Mouse (Mus musculus) limb, embryonic 15.5 days (tissue): Measurements from ENCODE around the gene Tmtc2. TPM values are rescaled to one million over a fixed set of nuclear protein-coding genes. Genes with fewer than 3 reads are reported as not detected.

Experiments
- ATAC-seq: fragments of 200-750 bp; cut with Nextera tagmentation; 2 replicates; pipeline ENCODE4 v1.8.0; 2017; ENCODE audit warnings: low read depth, moderate TSS enrichment; ENCODE audit not compliant: insufficient number of reproducible peaks, low FRiP score, low TSS enrichment
- H3K27ac ChIP-seq: fragments of 300-500 bp; sonication (generic); 2 replicates; pipeline ENCODE4 v1.5.1; 2015; ENCODE audit warnings: moderate library complexity, mild to moderate bottlenecking, inconsistent platforms
- H3K27me3 ChIP-seq: fragments of 300-500 bp; sonication (generic); 2 replicates; pipeline ENCODE4 v1.6.1; 2015; ENCODE audit warnings: inconsistent platforms
- H3K36me3 ChIP-seq: fragments of 300-500 bp; sonication (generic); 2 replicates; pipeline ENCODE4 v1.6.1; 2015; ENCODE audit warnings: inconsistent platforms
- H3K4me1 ChIP-seq: fragments of 300-500 bp; sonication (generic); 2 replicates; pipeline ENCODE4 v1.6.1; 2015; ENCODE audit warnings: inconsistent platforms
- H3K4me2 ChIP-seq: fragments of 300-500 bp; sonication (generic); 2 replicates; pipeline ENCODE4 v1.6.1; 2015; ENCODE audit warnings: mild to moderate bottlenecking, inconsistent platforms
- H3K4me3 ChIP-seq: fragments of 300-500 bp; sonication (generic); 2 replicates; pipeline ENCODE4 v1.5.1; 2015; ENCODE audit warnings: mild to moderate bottlenecking, inconsistent platforms
- H3K9ac ChIP-seq: fragments of 300-500 bp; sonication (generic); 2 replicates; pipeline ENCODE4 v1.6.1; 2015; ENCODE audit warnings: inconsistent platforms
- H3K9me3 ChIP-seq: fragments of 300-500 bp; sonication (generic); 2 replicates; pipeline ENCODE4 v1.6.1; 2016; ENCODE audit warnings: inconsistent platforms
- WGBS: fragments of 180-500 bp; shearing (Covaris S2); methylation state at CpG from one replicate; pipeline ENCODE4 v1.1.7; 2015; 5-methylcytosine and 5-hydroxymethylcytosine counted together
- polyA plus RNA-seq: library from polyadenylated mRNA; unstranded; fragments of >200 nt; fragmentation: Nextera tagmentation; extraction: Ambion mirVana; gene quantifications from 2 replicates; pipeline ENCODE4 v1.2.1, GENCODE M21; 2015

The Tmtc2 gene
- polyA plus RNA-seq, 1 experiment from 2014 or later, result 22.0 TPM

DNA sequence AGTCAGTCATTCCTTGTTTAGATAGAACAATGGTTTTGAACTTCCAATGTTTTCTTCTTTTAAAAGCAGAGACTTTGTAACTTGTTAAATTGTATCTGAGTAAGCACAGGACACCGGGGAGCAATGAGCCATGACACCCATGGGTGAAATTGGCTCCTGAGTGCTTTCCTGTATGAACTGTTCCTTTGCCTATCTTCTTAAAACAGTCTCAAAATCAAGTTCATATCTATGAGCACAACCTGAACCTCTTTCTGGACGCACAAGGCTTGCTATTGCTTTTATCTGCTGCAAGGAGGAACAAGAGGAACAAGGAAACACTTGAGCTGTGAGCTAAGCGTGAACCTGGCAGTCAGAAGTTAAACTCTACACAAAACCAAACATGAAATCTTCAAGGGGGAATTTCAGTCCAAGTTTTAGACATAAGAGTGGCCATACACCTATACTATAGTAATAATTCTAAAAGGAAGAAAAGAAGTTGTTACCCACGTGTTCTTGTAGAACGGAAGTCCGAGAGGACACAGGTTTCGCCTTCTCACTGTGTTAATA is 60.4 kb downstream of the Tmtc2 start:
- WGBS, result 90% methylated on average over 7 of the region's 7 CpGs
- no peak overlapping the region for H3K9ac ChIP-seq
- no peaks in the 10 kb centered on the region for H3K27me3 ChIP-seq
- H3K9me3 ChIP-seq, result no peaks in the 10 kb centered on the region
- H3K4me3 ChIP-seq, result no peak overlapping the region
- H3K4me2 ChIP-seq, result no peak overlapping the region
- no peak overlapping the region for H3K27ac ChIP-seq
- H3K4me1 ChIP-seq, result peaks cover 8% of the 10 kb centered on the region
- no peak for ATAC-seq
- H3K36me3 ChIP-seq, result no peaks in the 10 kb centered on the region

DNA sequence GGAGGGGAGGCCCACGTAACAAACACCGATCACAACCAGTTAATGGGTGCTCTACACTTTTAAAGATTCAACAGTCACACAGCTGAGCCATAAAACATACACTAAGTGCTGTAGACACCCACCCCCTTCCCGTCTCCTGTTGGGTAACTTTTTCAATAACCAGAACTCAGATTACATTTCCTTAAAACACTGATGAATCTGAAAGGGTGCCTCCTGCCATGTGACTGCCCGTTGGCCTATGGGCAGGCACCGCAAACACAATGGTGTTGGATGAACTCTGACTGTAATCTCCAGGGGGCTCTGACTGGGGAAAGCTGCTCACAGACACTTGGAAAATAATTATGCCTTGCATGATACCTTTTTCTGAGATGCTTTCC is 64.4 kb downstream of the Tmtc2 start:
- Histone ChIP-seq H3K27ac (no peak overlapping the region), H3K27me3 (no peaks in the 10 kb centered on the region), H3K4me2 (peak overlapping the region; percentile 7; the same call in 1 of the 2 replicates), H3K36me3 (peaks cover 12% of the 10 kb centered on the region), H3K9me3 (no peaks in the 10 kb centered on the region), H3K9ac (no peak overlapping the region), H3K4me3 (no peak overlapping the region), H3K4me1 (peaks cover 8% of the 10 kb centered on the region)
- ATAC-seq, result no peak
- 36% methylated on average over 5 of the region's 5 CpGs for WGBS

DNA sequence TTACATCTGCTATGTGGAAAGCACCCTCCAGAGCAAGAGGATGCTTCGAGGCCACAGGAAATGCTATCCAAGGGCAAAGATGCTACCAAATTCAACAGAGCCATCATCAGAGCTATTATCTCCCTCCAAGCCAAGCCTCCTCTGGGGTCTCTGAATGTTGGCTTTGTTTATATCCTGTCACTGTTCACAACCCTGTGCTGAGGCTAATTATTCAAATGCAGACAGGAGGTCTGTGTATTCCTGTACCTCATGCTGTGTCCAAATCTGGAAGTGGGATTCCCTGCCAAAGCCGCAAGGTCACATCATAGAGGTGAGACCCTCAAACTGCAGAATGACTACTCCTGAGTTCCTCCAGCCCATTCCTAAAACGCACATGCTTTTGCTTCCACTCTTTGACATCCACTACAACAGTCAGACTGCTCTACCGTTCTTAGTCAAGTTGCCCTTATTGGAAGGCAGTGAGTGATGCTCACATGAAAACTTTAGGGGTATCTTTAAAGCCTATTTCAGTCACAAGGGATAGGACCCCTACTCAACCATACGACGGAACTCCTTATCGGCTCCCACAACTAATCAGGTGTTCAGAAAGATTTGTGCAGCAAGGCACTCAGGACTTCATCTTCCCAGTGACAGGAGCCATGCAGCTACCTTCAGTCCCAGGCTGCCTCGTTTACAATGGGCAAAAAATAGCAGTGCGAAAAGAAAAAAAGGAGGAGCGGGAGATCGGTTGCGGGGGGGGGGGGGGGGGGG is 64.9 kb downstream of the Tmtc2 start:
- ATAC-seq, result no peak
- Histone ChIP-seq H3K36me3 (peaks cover 12% of the 10 kb centered on the region), H3K4me3 (no peak overlapping the region), H3K4me1 (peaks cover 8% of the 10 kb centered on the region), H3K9me3 (no peaks in the 10 kb centered on the region), H3K27ac (peak overlapping the region; percentile 33; the same call in 1 of the 2 replicates), H3K9ac (no peak overlapping the region), H3K4me2 (no peak overlapping the region), H3K27me3 (no peaks in the 10 kb centered on the region)
- WGBS, result 52% methylated on average over 11 of the region's 12 CpGs

DNA sequence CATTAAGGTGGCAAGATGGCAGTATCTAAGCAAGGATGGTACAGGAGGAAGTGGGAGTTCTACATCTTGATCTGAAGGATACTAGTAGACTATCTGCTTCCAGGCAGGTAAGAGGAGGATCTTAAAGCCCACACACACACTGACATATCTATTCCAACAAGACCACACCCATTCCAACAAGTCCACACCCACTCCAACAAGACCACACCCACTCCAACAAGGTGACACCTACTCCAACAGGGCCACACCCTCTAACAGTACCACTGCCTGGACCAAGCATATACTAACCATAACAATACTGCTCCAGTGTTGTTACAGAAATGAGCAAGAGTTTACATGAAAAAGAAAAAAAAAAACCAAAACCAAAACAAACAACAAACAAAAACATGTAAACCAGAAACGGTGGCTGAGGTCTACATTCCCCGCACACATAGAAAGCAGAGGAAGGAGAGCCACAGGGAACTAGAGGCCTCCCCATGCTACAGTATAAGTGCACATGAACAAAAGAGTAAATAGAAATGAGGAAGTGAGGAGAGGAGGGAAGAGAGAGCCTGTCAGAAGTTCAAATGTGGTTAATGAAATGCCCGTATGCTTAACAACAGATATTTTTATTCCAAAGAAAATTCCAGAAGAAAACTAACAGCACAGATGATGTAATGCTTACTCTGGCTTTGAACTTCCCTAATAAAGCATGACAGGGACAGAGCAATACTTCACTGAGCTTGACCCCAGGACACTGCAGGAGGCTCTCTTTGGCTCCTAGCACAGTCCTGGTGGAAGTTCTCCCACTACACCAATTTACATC is 66.1 kb downstream of the Tmtc2 start:
- H3K9ac ChIP-seq, result no peak overlapping the region
- no peak overlapping the region for H3K27ac ChIP-seq
- no peak overlapping the region for H3K4me3 ChIP-seq
- H3K27me3 ChIP-seq, result no peaks in the 10 kb centered on the region
- no peaks in the 10 kb centered on the region for H3K9me3 ChIP-seq
- peaks cover 8% of the 10 kb centered on the region for H3K4me1 ChIP-seq
- peaks cover 12% of the 10 kb centered on the region for H3K36me3 ChIP-seq
- 76% methylated on average over 3 of the region's 3 CpGs for WGBS
- no peak overlapping the region for H3K4me2 ChIP-seq
- ATAC-seq, result no peak

DNA sequence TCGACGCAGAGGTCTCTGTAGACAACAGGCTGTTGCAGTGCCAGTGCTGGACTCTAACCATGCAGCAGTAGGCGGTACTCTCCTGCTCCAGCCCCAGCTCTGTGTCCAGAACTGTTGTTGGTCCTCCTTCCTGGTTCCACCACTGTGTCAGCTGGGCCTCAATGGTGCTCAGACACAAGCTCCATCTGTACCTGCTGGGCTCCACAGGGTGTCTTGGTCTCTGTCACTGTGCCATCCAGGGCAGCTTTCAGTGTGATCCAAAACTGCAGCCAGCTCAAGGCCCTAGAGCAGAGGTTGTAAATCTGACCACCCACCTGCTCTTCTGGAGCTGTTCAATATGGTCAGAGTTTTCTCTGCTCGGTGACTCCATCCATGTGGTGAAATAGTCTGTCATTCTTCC is 68.2 kb downstream of the Tmtc2 start:
- H3K27ac ChIP-seq, result no peak overlapping the region
- no peak overlapping the region for H3K9ac ChIP-seq
- ATAC-seq, result no peak
- no peaks in the 10 kb centered on the region for H3K27me3 ChIP-seq
- H3K4me1 ChIP-seq, result peaks cover 13% of the 10 kb centered on the region
- peaks cover 12% of the 10 kb centered on the region for H3K36me3 ChIP-seq
- 91% methylated on average over 4 of the region's 4 CpGs for WGBS
- no peaks in the 10 kb centered on the region for H3K9me3 ChIP-seq
- no peak overlapping the region for H3K4me2 ChIP-seq
- H3K4me3 ChIP-seq, result no peak overlapping the region

DNA sequence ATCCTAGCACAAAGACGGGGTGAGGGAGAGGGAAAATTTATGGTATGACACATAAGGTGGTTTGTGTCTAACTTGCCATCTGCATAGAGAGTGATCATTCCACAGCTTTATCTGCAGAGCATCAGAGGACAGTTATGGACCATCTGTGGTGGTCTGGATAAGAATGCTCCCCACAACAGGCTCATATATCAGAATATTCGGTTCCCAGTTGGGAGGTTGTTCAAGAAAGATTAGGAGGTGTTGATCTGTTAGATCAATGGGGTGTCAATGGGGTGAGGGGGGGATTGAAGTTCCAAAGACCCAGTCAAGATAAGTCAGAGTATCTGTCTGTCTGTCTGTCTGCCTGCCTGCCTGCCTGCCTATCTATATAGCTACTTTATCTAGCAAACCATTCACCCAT is 69.8 kb downstream of the Tmtc2 start:
- Histone ChIP-seq H3K27me3 (no peaks in the 10 kb centered on the region), H3K4me2 (no peak overlapping the region), H3K9me3 (no peaks in the 10 kb centered on the region), H3K36me3 (peaks cover 12% of the 10 kb centered on the region), H3K4me3 (no peak overlapping the region), H3K9ac (no peak overlapping the region), H3K27ac (no peak overlapping the region), H3K4me1 (peaks cover 7% of the 10 kb centered on the region; the same call in 1 of the 2 replicates)
- ATAC-seq, result no peak
- WGBS, result 66% methylated on average over 2 of the region's 2 CpGs

DNA sequence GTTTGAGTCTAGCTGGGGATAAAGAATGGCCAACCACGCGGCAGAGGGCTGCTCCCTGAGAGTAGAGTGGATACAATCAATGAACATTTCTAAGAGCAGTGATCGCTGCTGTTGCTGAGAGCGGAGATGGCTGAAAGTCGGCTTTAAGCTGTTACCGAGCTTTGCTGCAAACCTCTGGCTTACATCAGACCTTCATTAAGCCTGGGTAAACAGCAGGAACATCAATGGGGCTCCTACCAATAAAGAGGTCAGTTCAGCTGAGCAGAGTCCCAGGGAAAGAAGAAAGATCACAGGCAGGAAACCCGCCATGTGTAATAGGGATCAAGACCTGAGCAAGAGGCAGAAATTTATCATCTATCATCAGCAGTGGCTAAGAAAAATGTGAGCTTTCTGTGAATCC is 72.5 kb downstream of the Tmtc2 start:
- no peaks in the 10 kb centered on the region for H3K9me3 ChIP-seq
- H3K9ac ChIP-seq, result no peak overlapping the region
- no peak overlapping the region for H3K27ac ChIP-seq
- H3K4me3 ChIP-seq, result no peak overlapping the region
- H3K4me1 ChIP-seq, result peaks cover 5% of the 10 kb centered on the region; the same call in 1 of the 2 replicates
- peaks cover 10% of the 10 kb centered on the region for H3K36me3 ChIP-seq
- no peak overlapping the region for H3K4me2 ChIP-seq
- H3K27me3 ChIP-seq, result no peaks in the 10 kb centered on the region
- no peak for ATAC-seq
- 33% methylated on average over 7 of the region's 7 CpGs for WGBS

DNA sequence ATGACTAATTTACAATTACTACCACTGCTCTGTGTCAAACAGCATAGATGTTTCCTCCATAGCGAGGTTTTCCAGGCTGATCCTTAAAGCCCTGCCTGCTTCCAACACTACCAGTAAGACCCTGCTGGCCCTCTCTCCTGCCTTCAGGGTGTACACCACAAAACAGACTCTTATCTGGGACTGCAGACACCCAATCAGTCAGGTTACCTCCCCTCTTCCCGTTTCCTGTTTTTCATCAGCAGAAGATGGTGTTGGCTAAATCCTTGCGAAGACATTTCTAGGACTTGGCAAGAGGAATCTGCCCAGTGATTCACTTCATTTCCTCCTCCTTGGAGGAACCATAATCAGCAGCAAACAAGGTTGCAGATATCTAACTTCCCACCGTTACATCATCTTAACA is 73.8 kb downstream of the Tmtc2 start:
- H3K4me2 ChIP-seq, result no peak overlapping the region
- H3K27ac ChIP-seq, result no peak overlapping the region
- H3K9me3 ChIP-seq, result no peaks in the 10 kb centered on the region
- no peaks in the 10 kb centered on the region for H3K36me3 ChIP-seq
- H3K27me3 ChIP-seq, result no peaks in the 10 kb centered on the region
- WGBS, result 71% methylated on average over 4 of the region's 4 CpGs
- peaks cover 9% of the 10 kb centered on the region; the same call in 1 of the 2 replicates for H3K4me1 ChIP-seq
- H3K4me3 ChIP-seq, result no peak overlapping the region
- no peak overlapping the region for H3K9ac ChIP-seq
- ATAC-seq, result no peak

DNA sequence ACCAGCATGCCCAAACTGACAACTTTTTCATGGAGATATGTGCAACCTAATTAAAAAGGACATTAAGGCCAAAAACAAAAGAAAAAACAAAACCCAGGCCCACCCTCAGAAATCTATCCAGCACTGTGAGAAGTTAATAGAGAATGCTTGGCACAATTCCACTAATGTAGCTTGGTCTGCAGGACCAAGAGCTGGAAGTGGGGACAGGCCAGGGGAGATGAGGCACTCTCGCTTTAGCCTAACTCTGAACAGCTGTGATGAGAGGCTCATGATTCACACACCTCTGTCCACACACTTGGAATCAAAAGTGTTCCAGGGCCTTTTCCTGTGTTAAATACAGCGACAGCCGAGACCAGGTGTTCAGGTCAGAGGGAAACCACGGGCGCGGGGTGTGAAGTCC is 79.0 kb downstream of the Tmtc2 start:
- Histone ChIP-seq H3K36me3 (no peaks in the 10 kb centered on the region), H3K4me2 (no peak overlapping the region), H3K9ac (no peak overlapping the region), H3K27me3 (no peaks in the 10 kb centered on the region), H3K4me1 (peaks cover 9% of the 10 kb centered on the region; the same call in 1 of the 2 replicates), H3K27ac (no peak overlapping the region; the same call in 1 of the 2 replicates), H3K4me3 (no peak overlapping the region), H3K9me3 (no peaks in the 10 kb centered on the region)
- 38% methylated on average over 6 of the region's 6 CpGs for WGBS
- no peak for ATAC-seq

DNA sequence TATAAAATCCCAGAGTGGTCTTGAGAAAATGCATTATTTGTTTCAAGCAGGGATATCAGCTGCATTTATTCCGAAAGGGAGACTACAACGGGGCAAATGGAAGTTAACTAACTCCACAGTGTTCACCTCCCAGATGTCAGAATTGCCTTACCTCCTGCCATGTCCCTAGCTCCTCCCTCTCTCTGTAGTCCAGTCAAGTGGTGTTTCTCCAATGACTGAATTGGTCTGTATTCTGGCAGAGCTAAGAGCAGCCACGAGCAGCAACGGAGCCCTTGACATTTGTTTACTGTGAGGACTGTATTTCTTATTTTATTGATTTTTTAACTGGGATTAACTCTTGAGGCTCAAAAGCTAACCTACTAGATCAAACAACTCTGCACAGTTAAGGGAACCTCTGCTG is 81.8 kb downstream of the Tmtc2 start:
- Histone ChIP-seq H3K36me3 (no peaks in the 10 kb centered on the region), H3K27ac (no peak overlapping the region), H3K4me1 (peaks cover 9% of the 10 kb centered on the region; the same call in 1 of the 2 replicates), H3K9me3 (no peaks in the 10 kb centered on the region), H3K27me3 (no peaks in the 10 kb centered on the region), H3K9ac (no peak overlapping the region), H3K4me3 (no peak overlapping the region), H3K4me2 (no peak overlapping the region)
- no peak for ATAC-seq
- WGBS, result 24% methylated on average over 4 of the region's 4 CpGs

DNA sequence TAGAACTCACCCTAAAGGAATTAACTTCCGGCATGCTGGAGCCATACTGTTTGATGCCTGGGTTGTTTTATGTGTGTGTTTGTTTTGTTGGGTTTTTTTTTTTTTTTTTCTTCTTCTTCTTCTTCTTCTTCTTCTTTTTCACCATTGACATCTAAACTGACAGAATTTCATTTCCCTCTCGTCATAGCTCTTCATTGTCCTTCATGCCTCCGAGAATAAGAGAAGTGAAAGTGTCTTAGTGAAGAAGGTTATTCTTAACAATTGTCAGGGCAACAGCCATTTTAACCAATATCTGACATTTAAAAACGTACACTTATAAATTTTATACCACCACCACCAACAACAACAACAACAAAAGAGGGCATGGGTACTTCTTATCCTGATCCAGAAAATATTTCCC is 83.5 kb downstream of the Tmtc2 start:
- no peak overlapping the region for H3K4me3 ChIP-seq
- H3K4me1 ChIP-seq, result peaks cover 7% of the 10 kb centered on the region; the same call in 1 of the 2 replicates
- ATAC-seq, result no peak
- H3K9me3 ChIP-seq, result no peaks in the 10 kb centered on the region
- H3K36me3 ChIP-seq, result no peaks in the 10 kb centered on the region
- WGBS, result 87% methylated on average over 4 of the region's 4 CpGs
- no peak overlapping the region for H3K27ac ChIP-seq
- H3K4me2 ChIP-seq, result no peak overlapping the region
- no peaks in the 10 kb centered on the region for H3K27me3 ChIP-seq
- H3K9ac ChIP-seq, result no peak overlapping the region
